Mouse (Mus musculus) neural tube, embryonic 11.5 days (tissue): Measurements from ENCODE around the gene Mup18. TPM values are rescaled to one million over a fixed set of nuclear protein-coding genes. Genes with fewer than 3 reads are reported as not detected.
"Not testable (repeated sequence)": the region's sequence is repeated elsewhere in the genome, so short reads cannot be mapped to it uniquely, and the experiment has no call there.

ENCODE experiments used
- ATAC-seq: fragments of 200-750 bp; cut with Nextera tagmentation; 2 replicates; pipeline ENCODE4 v1.8.0; 2017; ENCODE audit warnings: moderate number of reproducible peaks, mild to moderate bottlenecking, moderate TSS enrichment, moderate library complexity; ENCODE audit not compliant: insufficient read depth, low FRiP score, low TSS enrichment
- DNase-seq: peaks from one replicate; pipeline ENCODE4 v3.0.0-alpha.2; 2015; ENCODE audit warnings: low spot score
- H3K27ac ChIP-seq: fragments of 300-500 bp; sonication (generic); 2 replicates; pipeline ENCODE4 v1.5.1; 2014; ENCODE audit warnings: low read depth, mild to moderate bottlenecking, low read length
- H3K27me3 ChIP-seq: fragments of 300-500 bp; sonication (generic); 2 replicates; pipeline ENCODE4 v1.6.1; 2014; ENCODE audit warnings: mild to moderate bottlenecking, low read length, mixed read lengths; ENCODE audit not compliant: control insufficient read depth, insufficient read depth
- H3K36me3 ChIP-seq: fragments of 300-500 bp; sonication (generic); 2 replicates; pipeline ENCODE4 v1.6.1; 2014; ENCODE audit warnings: mild to moderate bottlenecking, low read length, moderate library complexity, mixed read lengths; ENCODE audit not compliant: control insufficient read depth, insufficient read depth
- H3K4me1 ChIP-seq: fragments of 300-500 bp; sonication (generic); 2 replicates; pipeline ENCODE4 v1.6.1; 2014; ENCODE audit warnings: low read length, mixed read lengths; ENCODE audit not compliant: control insufficient read depth, insufficient read depth
- H3K4me2 ChIP-seq: fragments of 300-500 bp; sonication (generic); 2 replicates; pipeline ENCODE4 v1.6.1; 2014; ENCODE audit warnings: low read depth, mild to moderate bottlenecking, moderate library complexity
- H3K4me3 ChIP-seq: fragments of 300-500 bp; sonication (generic); 2 replicates; pipeline ENCODE4 v1.5.1; 2014; ENCODE audit warnings: low read depth, low read length
- H3K9ac ChIP-seq: fragments of 300-500 bp; sonication (generic); 2 replicates; pipeline ENCODE4 v1.6.1; 2014; ENCODE audit warnings: mild to moderate bottlenecking, low read length
- H3K9me3 ChIP-seq: fragments of 300-500 bp; sonication (generic); 2 replicates; pipeline ENCODE4 v1.6.1; 2016; ENCODE audit warnings: low read length; ENCODE audit not compliant: control insufficient read depth
- WGBS: fragments of 180-500 bp; shearing (Covaris S2); extraction: QIAGEN DNeasy Blood & Tissue Kit; methylation state at CpG from one replicate; pipeline ENCODE4 v1.1.7; 2014; 5-methylcytosine and 5-hydroxymethylcytosine counted together
- polyA plus RNA-seq: library from polyadenylated mRNA; unstranded; fragments of >200 nt; fragmentation: Nextera tagmentation; extraction: Ambion mirVana; gene quantifications from 2 replicates; pipeline ENCODE4 v1.2.1, GENCODE M21; 2014

The Mup18 gene
- not detected in 2 replicates for polyA plus RNA-seq

DNA sequence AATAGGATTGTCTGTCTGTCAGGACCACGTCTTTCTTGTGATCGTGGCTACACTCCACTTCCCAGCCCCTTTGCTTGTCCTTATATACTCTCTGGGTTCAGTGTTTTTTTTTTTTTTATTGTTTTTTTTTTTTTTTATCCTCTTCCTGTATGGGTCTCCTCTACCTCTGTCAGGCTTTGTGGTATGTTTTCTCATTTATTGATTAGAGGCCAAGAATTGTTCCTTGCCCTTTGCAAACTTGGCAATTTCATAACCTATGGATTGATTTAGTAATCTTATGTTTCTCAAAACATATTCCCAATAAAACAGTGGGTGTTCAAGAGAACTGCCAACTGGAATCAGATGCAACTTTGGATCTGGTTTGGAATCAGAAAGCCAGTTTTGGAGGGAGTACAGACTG, at the start of gene Mup18:
Mup18 (minus strand) TSS at position 101 of the 400 bp plus-strand sequence.
- ATAC-seq, H3K9me3 ChIP-seq, DNase-seq, H3K9ac ChIP-seq, H3K27ac ChIP-seq, H3K4me2 ChIP-seq, H3K27me3 ChIP-seq, H3K4me1 ChIP-seq, H3K36me3 ChIP-seq, H3K4me3 ChIP-seq: not testable (repeated sequence)
- WGBS = 91% methylated on average over 2 of the region's 2 CpGs

DNA sequence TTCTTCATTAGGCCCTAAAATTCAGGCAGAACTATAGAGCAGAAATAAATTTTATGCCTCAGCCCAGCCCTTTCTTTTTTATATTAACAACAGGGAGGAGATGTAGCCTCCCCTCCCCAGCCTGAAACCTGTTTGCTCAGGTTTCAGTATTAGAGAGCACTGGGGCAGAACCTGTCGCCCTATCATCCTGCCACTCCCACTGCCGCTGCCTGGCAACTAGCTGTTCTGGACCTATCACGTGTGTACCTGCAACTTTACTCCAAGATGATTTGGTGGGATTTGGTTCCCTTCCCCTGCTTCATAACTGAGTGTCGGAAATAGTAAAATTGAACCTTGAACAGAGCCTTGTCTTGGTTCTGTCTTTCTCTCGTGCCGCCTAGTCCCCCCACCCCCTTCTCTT, 40.4 kb upstream of the Mup18 start:
- not testable (repeated sequence) for DNase-seq, H3K36me3 ChIP-seq, H3K9ac ChIP-seq, H3K9me3 ChIP-seq, H3K27me3 ChIP-seq, ATAC-seq, H3K27ac ChIP-seq, H3K4me1 ChIP-seq, H3K4me3 ChIP-seq, H3K4me2 ChIP-seq
- WGBS = 89% methylated on average over 6 of the region's 6 CpGs

Other genes starting within 250 kb of the Mup18 start
- 0.80 TPM in 1 of 2 replicates, not detected in the other for gene Mup15, start 234.4 kb downstream of the Mup18 start, polyA plus RNA-seq
- gene Mup16, start 154.6 kb downstream of the Mup18 start, polyA plus RNA-seq = not detected in 2 replicates
- not detected in 2 replicates for gene Mup17, start 78.3 kb downstream of the Mup18 start, polyA plus RNA-seq
- gene Mup19, start 108.1 kb upstream of the Mup18 start, polyA plus RNA-seq = not detected in 2 replicates
- not detected in 2 replicates for gene Mup5, start 161.1 kb upstream of the Mup18 start, polyA plus RNA-seq